Mouse (Mus musculus) telencephalon, adult 2 months (tissue): ENCODE measurements around the gene Grb7.

Experiments used
- DNase-seq: peaks from one replicate; pipeline ENCODE4 v3.0.0-alpha.2; 2011; ENCODE audit warnings: low read depth, low spot score

Gene Grb7

DNA sequence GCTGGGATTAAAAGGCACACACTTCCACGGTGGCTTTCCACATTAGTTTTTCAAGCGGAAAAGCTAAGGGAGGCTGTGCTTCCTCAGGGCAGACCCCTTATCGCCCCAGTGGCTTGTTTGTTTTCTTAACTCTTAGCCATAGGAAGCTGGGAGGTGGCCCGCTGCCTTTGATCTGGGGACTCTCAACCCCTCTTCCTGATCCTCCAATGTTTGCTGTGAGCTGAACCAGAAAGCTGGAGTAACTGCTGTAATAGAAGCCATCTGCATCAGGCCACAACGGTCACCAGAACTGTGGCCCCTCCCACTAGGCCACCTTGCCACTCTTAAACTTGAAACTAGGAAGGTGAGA, at the start of gene Grb7:
Gene Grb7 (plus strand): TSS at position 182 of the 349 bp plus-strand sequence.
- DNase-seq, result no peak

GRCm38 (mm10) chr11:98397946-98398345, 48.2 kb upstream of the Grb7 start:
- DNase-seq, result no peak

GRCm38 (mm10) chr11:98400161-98400726, 46.0 kb upstream of the Grb7 start, which contains the start of gene Pgap3:
TSS of gene Pgap3 (minus strand) at chr11:98400490.
- DNase-seq, result peak; percentile 91

- DNase-seq, result no peak
Measured at GRCm38 (mm10) chr11:98400816-98401215, 45.4 kb upstream of the Grb7 start.

DNA sequence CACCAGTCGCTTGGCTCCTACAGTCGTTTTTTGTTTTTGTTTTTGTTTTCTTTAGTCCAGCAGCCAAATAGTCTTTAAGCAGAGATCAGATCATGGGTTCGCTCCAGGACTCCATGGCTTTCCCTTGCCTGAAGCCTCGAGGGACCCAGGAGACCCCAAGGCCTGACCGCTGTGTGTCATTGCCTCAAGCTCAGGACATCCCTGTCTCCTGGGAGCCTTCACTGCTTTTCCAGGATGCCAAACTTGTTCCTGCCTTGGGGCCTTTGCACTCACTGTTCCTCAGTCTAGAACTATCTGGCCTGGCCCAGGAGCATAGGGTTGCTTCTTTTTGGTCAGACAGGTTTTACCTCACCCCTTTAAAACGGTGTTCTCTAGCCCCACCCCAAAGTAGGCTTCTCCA, 39.6 kb upstream of the Grb7 start:
- DNase-seq, result no peak

GRCm38 (mm10) chr11:98408872-98409271, 37.3 kb upstream of the Grb7 start:
- DNase-seq, result no peak

- no peak for DNase-seq
Measured at GRCm38 (mm10) chr11:98409341-98409822, 36.8 kb upstream of the Grb7 start.

- no peak for DNase-seq
Measured at GRCm38 (mm10) chr11:98412273-98412796, 33.9 kb upstream of the Grb7 start, which contains the start of gene Erbb2. TSS of gene Erbb2 (plus strand) at chr11:98412470.

- no peak for DNase-seq
Measured at GRCm38 (mm10) chr11:98412797-98413301, 33.3 kb upstream of the Grb7 start.

DNA sequence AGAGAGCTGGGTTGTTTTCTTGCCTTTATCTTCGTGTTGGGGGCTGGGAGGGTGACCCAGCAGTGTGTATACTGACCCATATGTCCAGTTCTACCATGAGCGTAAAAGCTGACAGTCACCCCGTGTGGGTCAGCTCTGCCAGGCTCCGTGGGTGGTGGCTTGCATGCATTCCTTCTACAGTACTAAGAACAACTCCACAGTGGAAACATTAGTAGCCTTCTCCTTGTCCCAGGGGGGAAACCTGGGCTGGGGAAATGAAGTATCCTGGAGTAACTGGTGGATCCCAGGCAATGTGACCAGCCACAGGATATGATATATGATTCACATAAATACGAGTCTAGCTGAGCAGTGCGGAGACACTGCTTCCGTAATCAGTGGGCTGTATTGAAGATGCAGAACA, 32.5 kb upstream of the Grb7 start:
- DNase-seq, result no peak

DNA sequence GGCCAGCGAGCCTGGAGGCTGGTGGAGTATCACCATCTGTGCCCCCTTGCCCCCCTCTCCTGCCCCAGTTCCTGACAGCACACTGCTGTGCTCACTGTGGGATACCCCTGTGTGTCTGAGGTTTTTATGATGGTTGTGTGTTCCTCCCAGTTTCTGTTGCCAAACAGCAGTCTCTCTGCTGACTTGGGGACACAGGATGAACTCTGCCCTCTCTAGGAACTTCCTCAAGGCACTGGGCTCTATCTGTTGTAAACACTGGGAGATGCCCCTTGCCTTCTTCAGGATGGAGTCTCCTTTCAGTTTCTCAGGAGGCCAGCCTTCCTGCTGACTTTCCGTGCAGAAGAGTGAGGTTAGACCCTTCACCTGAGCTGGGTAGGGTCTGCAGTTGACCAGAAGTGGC, 32.0 kb upstream of the Grb7 start:
- DNase-seq, result no peak

DNA sequence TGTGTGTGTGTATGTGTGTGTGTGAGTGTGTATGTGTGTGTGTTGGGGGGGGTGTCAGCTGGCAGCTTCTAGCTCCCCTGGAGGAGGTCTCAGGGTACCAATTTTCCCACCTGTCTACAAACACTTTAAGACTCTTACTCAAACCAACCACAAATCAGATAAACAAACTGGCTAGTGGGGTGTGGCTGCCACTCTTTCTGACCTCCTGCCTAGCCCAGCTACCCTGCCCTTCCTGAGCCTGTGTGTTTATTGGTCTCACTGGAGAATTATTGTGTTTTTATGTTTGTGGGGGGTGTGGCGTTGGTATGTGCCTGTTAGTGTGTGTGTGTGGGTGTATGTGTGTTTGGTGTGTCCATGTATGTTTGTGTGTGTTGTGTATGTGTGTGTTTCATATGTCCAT, 29.1 kb upstream of the Grb7 start:
- no peak for DNase-seq

- DNase-seq, result no peak
Measured at GRCm38 (mm10) chr11:98418273-98418672, 27.9 kb upstream of the Grb7 start.

- DNase-seq, result no peak
Measured at GRCm38 (mm10) chr11:98418939-98419547, 27.2 kb upstream of the Grb7 start.

DNA sequence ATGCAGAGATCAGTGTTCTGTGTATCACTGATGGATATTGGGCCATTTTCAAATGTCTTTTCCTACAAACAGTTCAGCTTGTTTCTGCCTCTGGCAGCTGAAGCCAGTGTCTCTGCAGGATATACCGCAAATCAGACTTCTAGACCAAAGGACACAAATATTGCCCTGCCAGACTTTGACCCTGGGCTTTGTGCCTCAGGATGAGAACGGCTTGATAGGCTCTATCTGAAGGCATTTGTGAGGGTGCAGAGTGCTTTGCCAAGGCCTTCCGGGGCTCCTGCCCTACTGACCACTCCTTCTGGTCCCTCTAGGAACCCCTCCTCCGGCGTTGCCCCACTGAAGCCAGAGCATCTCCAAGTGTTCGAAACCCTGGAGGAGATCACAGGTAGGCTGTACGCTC, 19.6 kb upstream of the Grb7 start:
- DNase-seq, result no peak

GRCm38 (mm10) chr11:98428436-98428835, 17.8 kb upstream of the Grb7 start:
- DNase-seq, result no peak

GRCm38 (mm10) chr11:98431743-98432502, 14.3 kb upstream of the Grb7 start:
- no peak for DNase-seq

- DNase-seq, result no peak
Measured at GRCm38 (mm10) chr11:98435723-98436122, 10.5 kb upstream of the Grb7 start.

DNA sequence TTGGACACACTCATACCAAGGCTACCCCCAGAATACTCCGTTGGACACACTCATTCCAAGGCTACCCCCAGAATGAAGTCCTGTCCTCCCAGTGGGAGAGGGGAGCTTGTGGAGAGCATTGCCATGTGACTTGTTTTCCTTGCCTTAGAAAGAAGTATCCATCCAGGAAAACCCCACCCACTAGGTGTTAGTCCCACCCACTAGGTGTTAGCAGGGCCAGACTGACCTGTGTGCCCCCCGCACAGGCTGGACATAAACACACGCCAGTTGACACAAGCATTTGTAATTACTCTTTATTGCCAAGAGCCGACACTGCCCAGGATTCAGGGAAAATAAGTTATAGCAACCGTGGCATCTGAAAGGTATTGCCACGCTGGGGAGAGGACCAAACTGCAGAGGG, 8.8 kb upstream of the Grb7 start:
- no peak for DNase-seq

GRCm38 (mm10) chr11:98438331-98439158, 7.6 kb upstream of the Grb7 start, which contains the start of gene Mien1:
TSS of gene Mien1 (minus strand) at chr11:98438991.
- peak; percentile 85 for DNase-seq

GRCm38 (mm10) chr11:98443688-98444087, 2.5 kb upstream of the Grb7 start:
- no peak for DNase-seq
